Mouse (Mus musculus) effector memory CD4-positive, alpha-beta T cell, adult 7 months (primary cell): Measurements from ENCODE around the gene Cd2bp2. TPM values are rescaled to one million over a fixed set of nuclear protein-coding genes. Genes with fewer than 3 reads are reported as not detected.

Experiments used
- polyA plus RNA-seq: library from polyadenylated mRNA; unstranded; fragments of 100-300 nt; shearing (Covaris generic); gene quantifications from one replicate; pipeline ENCODE4 v1.2.1, GENCODE M21; 2017

Cd2bp2 gene
- 72.4 TPM for polyA plus RNA-seq

GRCm38 (mm10) chr7:127195544-127196295 lies at the start of gene Cd2bp2:
Cd2bp2 (minus strand) TSS chr7:127196050.

GRCm38 (mm10) chr7:127243870-127244657 lies 48.2 kb upstream of the Cd2bp2 start, which contains the start of gene Zfp771:
Zfp771 (plus strand) TSS chr7:127244274.

GRCm38 (mm10) chr7:127232622-127233367 lies 36.9 kb upstream of the Cd2bp2 start, which contains the start of the genes Zfp553 and Sept1:
Zfp553 (plus strand) TSS chr7:127233061.
Sept1 (minus strand) TSS chr7:127233130.

GRCm38 (mm10) chr7:127208553-127209438 lies 12.9 kb upstream of the Cd2bp2 start, which contains the start of gene Mylpf:
Mylpf (plus strand) TSS chr7:127208890.

GRCm38 (mm10) chr7:127208295-127208552 lies 12.4 kb upstream of the Cd2bp2 start, which contains the start of gene Tbc1d10b:
Tbc1d10b (minus strand) TSS chr7:127208468.

Other genes with a start within 250 kb of the Cd2bp2 start
- 0.30 TPM for gene Asphd1, start 246.5 kb downstream of the Cd2bp2 start, polyA plus RNA-seq
- gene Sez6l2, start 245.5 kb downstream of the Cd2bp2 start, polyA plus RNA-seq = 0.27 TPM
- gene Cdipt, start 220.1 kb downstream of the Cd2bp2 start, polyA plus RNA-seq = 127 TPM
- 0.57 TPM for gene Cdiptos, start 220.0 kb downstream of the Cd2bp2 start, polyA plus RNA-seq
- gene Mvp, start 181.4 kb downstream of the Cd2bp2 start, polyA plus RNA-seq = 75.7 TPM
- gene Pagr1b, start 179.6 kb downstream of the Cd2bp2 start, polyA plus RNA-seq = 1.7 TPM
- gene Pagr1a, start 178.7 kb downstream of the Cd2bp2 start, polyA plus RNA-seq = 49.8 TPM
- 13.4 TPM for gene Gm42742, start 175.0 kb downstream of the Cd2bp2 start, polyA plus RNA-seq
- 4.9 TPM for gene Prrt2, start 174.8 kb downstream of the Cd2bp2 start, polyA plus RNA-seq
- gene Maz, start 169.0 kb downstream of the Cd2bp2 start, polyA plus RNA-seq = 66.5 TPM
- 3.0 TPM for gene Kif22, start 153.6 kb downstream of the Cd2bp2 start, polyA plus RNA-seq
- gene Zg16, start 108.7 kb downstream of the Cd2bp2 start, polyA plus RNA-seq = not detected
- gene AI467606, start 104.7 kb downstream of the Cd2bp2 start, polyA plus RNA-seq = 70.4 TPM
- 11.2 TPM for gene Qprt, start 73.8 kb downstream of the Cd2bp2 start, polyA plus RNA-seq
- 49.4 TPM for gene Spn, start 58.2 kb downstream of the Cd2bp2 start, polyA plus RNA-seq
- gene Tbc1d10b, start 12.4 kb upstream of the Cd2bp2 start, polyA plus RNA-seq = 63.5 TPM
- 13.0 TPM for gene Mylpf, start 12.8 kb upstream of the Cd2bp2 start, polyA plus RNA-seq
- 6.8 TPM for gene Zfp553, start 37.0 kb upstream of the Cd2bp2 start, polyA plus RNA-seq
- gene Sept1, start 37.1 kb upstream of the Cd2bp2 start, polyA plus RNA-seq = 491 TPM
- 5.0 TPM for gene Zfp771, start 48.2 kb upstream of the Cd2bp2 start, polyA plus RNA-seq
- gene Dctpp1, start 64.7 kb upstream of the Cd2bp2 start, polyA plus RNA-seq = 18.2 TPM
- 31.4 TPM for gene Sephs2, start 78.0 kb upstream of the Cd2bp2 start, polyA plus RNA-seq
- 375 TPM for gene Itgal, start 100.2 kb upstream of the Cd2bp2 start, polyA plus RNA-seq
- 0.27 TPM for gene Zfp768, start 149.5 kb upstream of the Cd2bp2 start, polyA plus RNA-seq
- gene Zfp747, start 180.0 kb upstream of the Cd2bp2 start, polyA plus RNA-seq = 21.0 TPM
- gene 9130019O22Rik, start 191.1 kb upstream of the Cd2bp2 start, polyA plus RNA-seq = 7.3 TPM
- gene E430018J23Rik, start 197.6 kb upstream of the Cd2bp2 start, polyA plus RNA-seq = 4.4 TPM
- gene Zfp764, start 210.8 kb upstream of the Cd2bp2 start, polyA plus RNA-seq = 13.3 TPM
- 24.7 TPM for gene Zfp688, start 226.0 kb upstream of the Cd2bp2 start, polyA plus RNA-seq